Mouse (Mus musculus) right cerebral cortex, postnatal 36 days (tissue): ENCODE measurements around the gene Chil4.

Source experiments
- DNase-seq, 2 experiments: peaks; one replicate each; pipeline ENCODE4 v3.0.0; 2022; ENCODE audit warnings: low spot score in 2 of 2, mixed read lengths in 1 of 2

Chil4 gene

DNA sequence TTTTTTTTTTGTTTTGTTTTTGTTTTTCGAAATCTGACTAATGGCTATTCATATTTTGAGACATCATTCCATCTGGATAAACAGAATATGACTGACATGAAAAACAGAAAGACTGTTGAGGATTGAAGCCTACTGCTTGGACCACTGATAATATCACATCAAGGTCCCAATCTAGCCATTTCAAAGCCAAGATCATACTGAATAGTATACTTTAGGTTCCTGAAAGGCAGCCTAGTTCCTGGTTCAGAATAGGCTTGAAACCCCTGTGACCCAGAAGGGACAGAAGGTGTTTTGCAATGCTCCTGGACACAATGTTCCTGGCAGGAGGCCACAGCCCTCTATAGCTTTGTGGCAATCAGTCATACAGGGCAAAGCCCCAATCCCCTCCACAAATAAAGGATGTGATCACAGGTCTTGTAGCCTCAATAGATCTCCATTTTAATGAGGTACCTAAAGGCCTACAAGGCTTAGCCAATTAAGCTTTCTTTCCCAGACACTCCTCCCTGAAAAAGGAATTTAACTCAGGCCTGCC, 48.7 kb downstream of the Chil4 start:
- no peak for DNase-seq

GRCm38 (mm10) chr3:106167464-106167863, 51.8 kb downstream of the Chil4 start, which contains the start of gene Chil3:
Gene Chil3, minus strand, starts transcription at chr3:106167564.
- no peak for DNase-seq

GRCm38 (mm10) chr3:106154413-106154812, 64.9 kb downstream of the Chil4 start:
- DNase-seq: no peak
